Mouse (Mus musculus) MEL (cell line): ENCODE data around the gene Smim4. TPM values are rescaled to one million over a fixed set of nuclear protein-coding genes. Genes with fewer than 3 reads are reported as not detected.

Experiments used
- DNase-seq: peaks from one replicate; pipeline ENCODE4 v3.0.0; 2011; ENCODE audit warnings: low read depth, low spot score
- H3K27ac ChIP-seq: 2 replicates; pipeline ENCODE4 v1.5.1; 2012; ENCODE audit warnings: low read depth, mild to moderate bottlenecking, control low read depth, low read length, moderate library complexity; ENCODE audit not compliant: control insufficient read depth
- H3K27me3 ChIP-seq, 2 experiments: fragments of 150-350 bp in 1 of 2; sonication (generic) in 1 of 2; 2 replicates each; pipeline ENCODE4 v1.6.1; 2012; ENCODE audit warnings: low read length in 2 of 2, mild to moderate bottlenecking in 2 of 2, improper control_type of control experiment in 1 of 2, moderate library complexity in 1 of 2; ENCODE audit not compliant: insufficient read depth in 2 of 2, control insufficient read depth in 1 of 2
- H3K36me3 ChIP-seq, 2 experiments: 2 replicates each; pipeline ENCODE4 v1.6.1; 2012 to 2014; ENCODE audit warnings: low read length in 2 of 2, improper control_type of control experiment in 1 of 2, inconsistent platforms in 1 of 2, mild to moderate bottlenecking in 1 of 2; ENCODE audit not compliant: insufficient read depth in 2 of 2, control insufficient read depth in 1 of 2
- H3K4me1 ChIP-seq, 2 experiments: fragments of 150-350 bp in 1 of 2; sonication (generic) in 1 of 2; 2 replicates each; pipeline ENCODE4 v1.6.1; 2012; ENCODE audit warnings: low read length in 2 of 2, improper control_type of control experiment in 1 of 2, mild to moderate bottlenecking in 1 of 2; ENCODE audit not compliant: insufficient read depth in 2 of 2, control insufficient read depth in 1 of 2
- H3K4me3 ChIP-seq, 2 experiments: fragments of 150-350 bp in 1 of 2; sonication (generic) in 1 of 2; 2 replicates each; pipeline ENCODE4 v1.5.1; 2012; ENCODE audit warnings: low read depth in 2 of 2, low read length in 2 of 2, mild to moderate bottlenecking in 2 of 2, moderate library complexity in 2 of 2, control low read depth in 1 of 2, improper control_type of control experiment in 1 of 2; ENCODE audit not compliant: control insufficient read depth in 1 of 2, insufficient read depth in 1 of 2
- H3K79me2 ChIP-seq: 2 replicates; pipeline ENCODE4 v1.6.1; 2012; ENCODE audit warnings: mild to moderate bottlenecking, low read length, moderate library complexity; ENCODE audit not compliant: control insufficient read depth, poor library complexity, insufficient read depth
- H3K9ac ChIP-seq: 2 replicates; pipeline ENCODE4 v1.6.1; 2012; ENCODE audit warnings: low read depth, mild to moderate bottlenecking, control low read depth, low read length, moderate library complexity; ENCODE audit not compliant: control insufficient read depth, poor library complexity, severe bottlenecking
- H3K9me3 ChIP-seq: fragments of 150-350 bp; sonication (generic); replicated peaks from 2 replicates; pipeline ENCODE4 v1.6.1; 2012; ENCODE audit warnings: mild to moderate bottlenecking, low read length, improper control_type of control experiment, moderate library complexity; ENCODE audit not compliant: insufficient read depth
- CTCF ChIP-seq, 3 experiments: IDR thresholded peaks in 2 of 3; conservative IDR thresholded peaks in 1 of 3; 2 replicates each; pipeline ENCODE4 v1.5.1; 2011 to 2012; ENCODE audit warnings: low read length in 3 of 3, low read depth in 2 of 3, mild to moderate bottlenecking in 2 of 3, improper control_type of control experiment in 1 of 3, inconsistent platforms in 1 of 3, mixed read lengths in 1 of 3, moderate library complexity in 1 of 3; ENCODE audit not compliant: control insufficient read depth in 1 of 3, insufficient read depth in 1 of 3, poor library complexity in 1 of 3, severe bottlenecking in 1 of 3
- EP300 ChIP-seq, 2 experiments: IDR thresholded peaks; 2 replicates each; pipeline ENCODE4 v1.6.1; 2011; ENCODE audit warnings: improper control_type of control experiment in 2 of 2, low read length in 2 of 2, low read depth in 1 of 2, mild to moderate bottlenecking in 1 of 2
- GATA1 ChIP-seq: IDR thresholded peaks from 2 replicates; pipeline ENCODE4 v1.6.1; 2011; ENCODE audit warnings: low read depth, low read length, improper control_type of control experiment
- JUND ChIP-seq: IDR thresholded peaks from 2 replicates; pipeline ENCODE4 v1.6.1; 2011; ENCODE audit warnings: low read depth, mild to moderate bottlenecking, improper control_type of control experiment, low read length
- MXI1 ChIP-seq: IDR thresholded peaks from 2 replicates; pipeline ENCODE4 v1.6.1; 2011; ENCODE audit warnings: mild to moderate bottlenecking, low read depth, low read length, improper control_type of control experiment
- NELFE ChIP-seq: IDR thresholded peaks from 2 replicates; pipeline ENCODE4 v1.6.1; 2011; ENCODE audit warnings: low read depth, low read length, improper control_type of control experiment
- RAD21 ChIP-seq: IDR thresholded peaks from 2 replicates; pipeline ENCODE4 v1.6.1; 2011; ENCODE audit warnings: mild to moderate bottlenecking, low read depth, low read length, improper control_type of control experiment
- RCOR1 ChIP-seq: IDR thresholded peaks from 2 replicates; pipeline ENCODE4 v1.6.1; 2012; ENCODE audit warnings: low read depth, mild to moderate bottlenecking, inconsistent platforms, low read length, improper control_type of control experiment
- TAL1 ChIP-seq: IDR thresholded peaks from 2 replicates; pipeline ENCODE4 v1.6.1; 2012; ENCODE audit warnings: mild to moderate bottlenecking, inconsistent platforms, low read length, moderate library complexity, mixed read lengths
- TBP ChIP-seq: IDR thresholded peaks from 2 replicates; pipeline ENCODE4 v1.8.0; 2011; ENCODE audit warnings: low read depth, low read length, improper control_type of control experiment
- TCF12 ChIP-seq: IDR thresholded peaks from 2 replicates; pipeline ENCODE4 v1.6.1; 2014; ENCODE audit warnings: low read depth, mild to moderate bottlenecking, inconsistent platforms, low read length, improper control_type of control experiment, moderate library complexity
- ZC3H11A ChIP-seq: IDR thresholded peaks from 2 replicates; pipeline ENCODE4 v1.6.1; 2012; ENCODE audit warnings: low read depth, mild to moderate bottlenecking, inconsistent platforms, low read length, improper control_type of control experiment
- ZKSCAN1 ChIP-seq: IDR thresholded peaks from 2 replicates; pipeline ENCODE4 v1.6.1; 2012; ENCODE audit warnings: low read depth, mild to moderate bottlenecking, inconsistent platforms, low read length, improper control_type of control experiment, moderate library complexity
- ZNF384 ChIP-seq: IDR thresholded peaks from 2 replicates; pipeline ENCODE4 v1.6.1; 2012; ENCODE audit warnings: low read depth, mild to moderate bottlenecking, inconsistent platforms, low read length, improper control_type of control experiment
- polyA plus RNA-seq, 2 experiments: library from polyadenylated mRNA; stranded (reverse) in 1 of 2; unstranded in 1 of 2; fragments of >175 nt in 1 of 2; fragments of >200 nt in 1 of 2; gene quantifications; 2 replicates each; pipeline versions ENCODE4 v1.2.1 to v1.2.4; 2012; ENCODE audit warnings: low replicate concordance in 2 of 2, low read depth in 1 of 2; ENCODE audit not compliant: insufficient read length in 2 of 2, insufficient read depth in 1 of 2, missing spikeins in 1 of 2
- total RNA-seq: library from RNA; depleted of rRNA; stranded (reverse); fragments of 300-350 nt; gene quantifications from 2 replicates; pipeline ENCODE4 v1.2.3, GENCODE M21; 2012

Gene Smim4
- total and polyA plus RNA-seq, 3 experiments: 87.8 to 122 TPM; not detected in 1

- DNase-seq: no peak
- Histone ChIP-seq H3K27ac (no peak overlapping the region), H3K4me1 (no peaks in the 10 kb centered on the region), H3K4me3 (no peak overlapping the region), H3K9ac (no peak overlapping the region), H3K9me3 (no peaks in the 10 kb centered on the region), H3K79me2 (no peaks in the 10 kb centered on the region; the same call in 1 of the 2 replicates), H3K36me3 (peaks cover 0 to 21% of the 10 kb centered on the region in 2 experiments; a peak in 3 of 4 replicates), H3K27me3 (no peaks in the 10 kb centered on the region)
- no peak for TF ChIP-seq EP300 (IDR thresholded peaks at IDR 0.05; ENCODE audit: low read depth in 1 of 2, low read length in 2 of 2)
- no peak for TF ChIP-seq TBP
- TF ChIP-seq ZNF384: no peak
- no peak for TF ChIP-seq MXI1
- TF ChIP-seq ZC3H11A: no peak
Observed at GRCm38 (mm10) chr14:31078597-31079208, 50.1 kb downstream of the Smim4 start.

- Histone ChIP-seq H3K79me2 (no peaks in the 10 kb centered on the region), H3K27ac (no peak overlapping the region), H3K27me3 (no peaks in the 10 kb centered on the region), H3K9ac (no peak overlapping the region), H3K36me3 (peaks cover 9 to 39% of the 10 kb centered on the region in 2 experiments), H3K4me1 (peaks cover 0 to 4% of the 10 kb centered on the region in 2 experiments; a peak in 1 of 4 replicates), H3K9me3 (no peaks in the 10 kb centered on the region), H3K4me3 (no peak overlapping the region)
- DNase-seq: peak; percentile 13
- no peak for TF ChIP-seq TAL1
- TF ChIP-seq CTCF (IDR thresholded peaks at IDR 0.05 in 2 of 3, conservative IDR thresholded peaks at IDR 0.05 in 1 of 3; ENCODE audit: control insufficient read depth in 1 of 3, insufficient read depth in 1 of 3, low read depth in 2 of 3, low read length in 3 of 3, poor library complexity in 1 of 3, severe bottlenecking in 1 of 3): no peak
- TF ChIP-seq MXI1: no peak
- no peak for TF ChIP-seq ZC3H11A
- peak; percentile 64; the same call in 1 of the 2 replicates for TF ChIP-seq TCF12
- peak in 1 of 2 experiments; percentile 66; a peak in 2 of 4 replicates for TF ChIP-seq EP300 (IDR thresholded peaks at IDR 0.05; ENCODE audit: low read depth in 1 of 2, low read length in 2 of 2)
- no peak for TF ChIP-seq NELFE
- TF ChIP-seq RCOR1: no peak; the same call in 1 of the 2 replicates
- no peak for TF ChIP-seq ZKSCAN1
- TF ChIP-seq RAD21: no peak
- peak; percentile 60 for TF ChIP-seq GATA1
- TF ChIP-seq JUND: no peak
Observed at GRCm38 (mm10) chr14:31069086-31069733, 59.5 kb downstream of the Smim4 start.
